In the genomic region with DNA sequence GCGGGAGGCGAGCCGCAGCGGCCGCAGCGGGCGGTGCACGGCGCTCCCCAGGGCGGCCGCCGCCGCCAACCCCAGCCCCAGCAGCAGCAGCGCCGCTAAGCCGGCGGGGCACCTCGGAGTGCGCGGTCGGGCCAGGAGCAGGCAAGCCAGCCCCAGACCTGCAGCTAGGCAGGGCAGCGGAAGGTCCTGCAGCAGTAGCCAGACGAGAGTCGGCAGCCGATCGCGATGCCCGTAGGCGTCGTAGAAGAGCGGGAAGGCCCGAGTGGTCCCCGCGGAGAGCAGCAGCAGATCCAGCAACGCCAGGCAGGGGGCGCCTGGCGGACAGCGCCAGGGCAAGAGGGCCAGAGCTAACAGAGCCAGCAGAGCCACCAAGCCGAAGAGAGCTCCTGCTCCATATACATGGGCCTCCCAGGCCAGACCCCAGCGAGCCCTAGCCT, we compare ENCODE assay signal across 1 mouse cellular context.
TF ChIP-seq lines count a peak whose summit lies in the region.

No protein-coding gene starts in this region.

TF ChIP-seq in CH12.LX, 34 proteins besides CTCF, POLR2A, EP300 and RAD21 (continued from another document):
- TF ChIP-seq SMC3 (IDR thresholded peaks at IDR 0.05; ENCODE audit: low read depth, low read length) (peak; percentile 79), MXI1 (IDR thresholded peaks at IDR 0.05; ENCODE audit: low read depth, low read length) (no peak), ETS1 (conservative IDR thresholded peaks at IDR 0.05; ENCODE audit: low read depth, low read length) (no peak), KAT2A (IDR thresholded peaks at IDR 0.05; ENCODE audit: insufficient replicate concordance, low read length) (no peak), POLR2AphosphoS2 (IDR thresholded peaks at IDR 0.05; ENCODE audit: low read depth, low read length) (no peak), TCF12 (IDR thresholded peaks at IDR 0.05; ENCODE audit: low read depth, low read length) (0 out of 2 replicates have a peak, but pooled peaks have one; percentile 19), MEF2A (IDR thresholded peaks at IDR 0.05; ENCODE audit: borderline replicate concordance, low read depth, low read length) (no peak), E2F4 (IDR thresholded peaks at IDR 0.05; ENCODE audit: insufficient replicate concordance, low read depth, low read length) (no peak), ELF1 (IDR thresholded peaks at IDR 0.05; ENCODE audit: low read depth, low read length) (no peak), JUND (conservative IDR thresholded peaks at IDR 0.05; ENCODE audit: low read depth, low read length) (no peak), NELFE (IDR thresholded peaks at IDR 0.05; ENCODE audit: low read depth, low read length) (no peak), UBTF (IDR thresholded peaks at IDR 0.05; ENCODE audit: low read depth, low read length) (no peak), RCOR1 (conservative IDR thresholded peaks at IDR 0.05; ENCODE audit: low read depth, low read length) (no peak), MAX (IDR thresholded peaks at IDR 0.05; ENCODE audit: low read length) (peak; percentile 60; the same call in 1 of the 2 replicates), CHD2 (IDR thresholded peaks at IDR 0.05; ENCODE audit: low read length) (no peak), ZC3H11A (IDR thresholded peaks at IDR 0.05; ENCODE audit: low read depth, low read length) (no peak), ZMIZ1 (IDR thresholded peaks at IDR 0.05; ENCODE audit: low read depth, low read length) (no peak), TBP (conservative IDR thresholded peaks at IDR 0.05; ENCODE audit: low read depth, low read length) (no peak), GABPA (IDR thresholded peaks at IDR 0.05; ENCODE audit: insufficient replicate concordance, low read depth, low read length) (no peak)
